Comparison of ENCODE assay signal across 16 mouse cellular contexts in genomic region chr11:97352027-97352684, GRCm38 (mm10). TPM values are rescaled to one million over a fixed set of nuclear protein-coding genes. Genes with fewer than 3 reads are reported as not detected.
DNase-seq lines count a peak whose midpoint lies in the region; ATAC-seq and TF ChIP-seq lines count a peak whose summit lies in the region.
"Had no signal": no experiment of that assay in that cellular context is flagged by ENCODE, and none has a peak within 500 bp of the region (broad histone marks: within the 10 kb centered on the region; RNA-seq: fewer than 3 reads in every experiment).

TSS of gene Gpr179 (minus strand) at chr11:97352077.

- 68% methylated on average over 3 of the region's 3 CpGs for WGBS in intestine, embryonic 15.5 days
- WGBS in intestine, postnatal 0 days: 77% methylated on average over 3 of the region's 3 CpGs
- WGBS in hindbrain, embryonic 16.5 days: 47% methylated on average over 3 of the region's 3 CpGs
- 72% methylated on average over 3 of the region's 3 CpGs for WGBS in stomach, postnatal 0 days

- H3K9ac ChIP-seq in intestine, embryonic 15.5 days: no peak within 1 kb of the TSS
- H3K9ac ChIP-seq in intestine, postnatal 0 days (ENCODE audit: low read depth, low read length): no peak within 1 kb of the TSS
- 0 out of 2 replicates have a peak within 1 kb of the TSS, but pooled peaks have one; percentile 3 for H3K9ac ChIP-seq in hindbrain, embryonic 16.5 days (ENCODE audit: low read depth, low read length)
- H3K9ac ChIP-seq in stomach, postnatal 0 days (ENCODE audit: low read length): no peak within 1 kb of the TSS
- H3K9ac ChIP-seq: liver, embryonic 14.5 days had no signal

- no peak for TF ChIP-seq CTCF in intestine, postnatal 0 days (IDR thresholded peaks at IDR 0.05; ENCODE audit: low read depth)
- no peak for TF ChIP-seq CTCF in stomach, postnatal 0 days (IDR thresholded peaks at IDR 0.05; ENCODE audit: low read depth)

- DNase-seq in cerebellum, postnatal 10 days: peak; percentile 43 to 55
- DNase-seq in cerebellum, adult 11 months: no peak
- DNase-seq in adipocyte (ENCODE audit: low spot score): peak; percentile 46
- no peak for DNase-seq in stomach, postnatal 0 days (ENCODE audit: low spot score)
- DNase-seq: cerebellum, adult 9-11 months; embryo, embryonic 11 days; heart, postnatal 10 days; kidney, postnatal 36 days; layer of hippocampus, postnatal 36 days had no signal

- H3K4me2 ChIP-seq in intestine, embryonic 15.5 days (replicated peaks): no peak within 1 kb of the TSS
- no peak within 1 kb of the TSS for H3K4me2 ChIP-seq in intestine, postnatal 0 days (replicated peaks; ENCODE audit: low read depth)
- H3K4me2 ChIP-seq in hindbrain, embryonic 16.5 days (ENCODE audit: low read length): no peak within 1 kb of the TSS
- no peak within 1 kb of the TSS for H3K4me2 ChIP-seq in stomach, postnatal 0 days (replicated peaks; ENCODE audit: low read depth)

- TF ChIP-seq EP300 in stomach, postnatal 0 days (optimal IDR thresholded peaks at IDR 0.05): no peak

- H3K4me1 ChIP-seq in intestine, embryonic 15.5 days (replicated peaks): peaks cover 10% of the 10 kb centered on the region
- H3K4me1 ChIP-seq in intestine, postnatal 0 days (replicated peaks; ENCODE audit: control insufficient read depth, insufficient read depth, low read length): peaks cover 3% of the 10 kb centered on the region; the same call in 1 of the 2 replicates
- peaks cover 21% of the 10 kb centered on the region for H3K4me1 ChIP-seq in hindbrain, embryonic 16.5 days (ENCODE audit: control insufficient read depth, insufficient read depth, low read depth, low read length)
- H3K4me1 ChIP-seq in stomach, postnatal 0 days (replicated peaks; ENCODE audit: control insufficient read depth, insufficient read depth): 0 out of 2 replicates have a peak, but pooled peaks cover 3% of the 10 kb centered on the region

- H3K27ac ChIP-seq in intestine, embryonic 15.5 days: 0 out of 2 replicates have a peak within 1 kb of the TSS, but pooled peaks have one; percentile 11
- H3K27ac ChIP-seq in intestine, postnatal 0 days (ENCODE audit: low read depth, low read length): no peak within 1 kb of the TSS
- H3K27ac ChIP-seq in hindbrain, embryonic 16.5 days (ENCODE audit: low read depth, low read length): peak within 1 kb of the TSS; percentile 18; the same call in 1 of the 2 replicates
- H3K27ac ChIP-seq in stomach, postnatal 0 days (replicated peaks): no peak within 1 kb of the TSS
- H3K27ac ChIP-seq: liver, embryonic 14.5 days had no signal

- no peaks in the 10 kb centered on the region for H3K9me3 ChIP-seq in intestine, embryonic 15.5 days
- no peaks in the 10 kb centered on the region for H3K9me3 ChIP-seq in intestine, postnatal 0 days (ENCODE audit: control insufficient read depth)
- H3K9me3 ChIP-seq in hindbrain, embryonic 16.5 days (ENCODE audit: control insufficient read depth, low read length): no peaks in the 10 kb centered on the region
- H3K9me3 ChIP-seq in stomach, postnatal 0 days (ENCODE audit: control insufficient read depth, low read length): no peaks in the 10 kb centered on the region

- no peak for ATAC-seq in intestine, embryonic 15.5 days
- ATAC-seq in intestine, postnatal 0 days: no peak
- peak; percentile 60 for ATAC-seq in hindbrain, embryonic 16.5 days
- no peak for ATAC-seq in erythroid progenitor cell, adult 5-6 weeks (replicated peaks; ENCODE audit: low FRiP score, poor library complexity, severe bottlenecking)
- no peak for ATAC-seq in stomach, postnatal 0 days (ENCODE audit: low FRiP score, low TSS enrichment)
- ATAC-seq: lung, postnatal 0 days had no signal

- no peaks in the 10 kb centered on the region for H3K36me3 ChIP-seq in intestine, embryonic 15.5 days
- no peaks in the 10 kb centered on the region for H3K36me3 ChIP-seq in intestine, postnatal 0 days (ENCODE audit: control insufficient read depth, insufficient read depth)
- no peaks in the 10 kb centered on the region for H3K36me3 ChIP-seq in hindbrain, embryonic 16.5 days (ENCODE audit: control insufficient read depth, insufficient read depth, low read length)
- H3K36me3 ChIP-seq in stomach, postnatal 0 days (ENCODE audit: control insufficient read depth, insufficient read depth, low read length): no peaks in the 10 kb centered on the region

- H3K4me3 ChIP-seq in intestine, embryonic 15.5 days (replicated peaks): no peak within 1 kb of the TSS
- no peak within 1 kb of the TSS for H3K4me3 ChIP-seq in intestine, postnatal 0 days (ENCODE audit: low read depth, low read length)
- no peak within 1 kb of the TSS for H3K4me3 ChIP-seq in hindbrain, embryonic 16.5 days (ENCODE audit: low read length)
- H3K4me3 ChIP-seq in stomach, postnatal 0 days (ENCODE audit: low read depth, low read length): no peak within 1 kb of the TSS

- H3K27me3 ChIP-seq in intestine, embryonic 15.5 days (replicated peaks): no peaks in the 10 kb centered on the region
- H3K27me3 ChIP-seq in intestine, postnatal 0 days (replicated peaks; ENCODE audit: control insufficient read depth, insufficient read depth, low read length): no peaks in the 10 kb centered on the region
- no peaks in the 10 kb centered on the region for H3K27me3 ChIP-seq in hindbrain, embryonic 16.5 days (replicated peaks; ENCODE audit: control insufficient read depth, insufficient read depth, low read length)
- no peaks in the 10 kb centered on the region for H3K27me3 ChIP-seq in stomach, postnatal 0 days (ENCODE audit: control insufficient read depth, insufficient read depth, low read length)

RNA-seq across cellular contexts. Expression of gene Gpr179, which starts in this region (rescaled TPM):
- 0.10 and 0.20 TPM in 2 replicates for polyA plus RNA-seq in intestine, embryonic 15.5 days (2015; fragmentation: Nextera tagmentation; extraction: Ambion mirVana)
- polyA plus RNA-seq in intestine, postnatal 0 days (2015; fragmentation: Nextera tagmentation; extraction: Ambion mirVana): 0.07 and 0.20 TPM in 2 replicates
- polyA plus RNA-seq in hindbrain, embryonic 16.5 days (2015; fragmentation: Nextera tagmentation; extraction: Ambion mirVana): 0.43 and 0.51 TPM in 2 replicates
- total RNA-seq in erythroid progenitor cell, adult 5-6 weeks (2015; ENCODE audit: low replicate concordance): not detected in 2 replicates
- 0.15 TPM in 1 of 2 replicates, not detected in the other for total RNA-seq in erythroid progenitor cell, adult 5-6 weeks (2017; ENCODE audit: low replicate concordance)
- 0.17 and 0.23 TPM in 2 replicates for polyA plus RNA-seq in stomach, postnatal 0 days (2015; fragmentation: Nextera tagmentation; extraction: Ambion mirVana)
- total RNA-seq: megakaryocyte-erythroid progenitor cell, adult 5-6 weeks had no signal

Comparison
In these comparisons a context has a peak if more than half of its experiments do, and no peak if none do; other contexts are left out.
1. DNase-seq: peak in cerebellum, postnatal 10 days (2 of 2) and adipocyte (single experiment); none in cerebellum, adult 11 months (single experiment) and stomach, postnatal 0 days (single experiment).
2. Peak in ATAC-seq, H3K27ac ChIP-seq and H3K9ac ChIP-seq in hindbrain, embryonic 16.5 days; RNA of the gene not detected or under 1 TPM.